Mouse (Mus musculus) MEL (cell line): Measurements from ENCODE around the gene Eid1.

ENCODE experiments used
- BHLHE40 ChIP-seq: IDR thresholded peaks from 2 replicates; pipeline ENCODE4 v1.6.1; 2012; ENCODE audit warnings: low read depth, mild to moderate bottlenecking, inconsistent platforms, low read length, improper control_type of control experiment, borderline replicate concordance
- CHD2 ChIP-seq: IDR thresholded peaks from 2 replicates; pipeline ENCODE4 v1.6.1; 2011; ENCODE audit warnings: low read length, improper control_type of control experiment
- CTCF ChIP-seq, 3 experiments: IDR thresholded peaks in 2 of 3; conservative IDR thresholded peaks in 1 of 3; 2 replicates each; pipeline ENCODE4 v1.5.1; 2011 to 2012; ENCODE audit warnings: low read length in 3 of 3, low read depth in 2 of 3, mild to moderate bottlenecking in 2 of 3, improper control_type of control experiment in 1 of 3, inconsistent platforms in 1 of 3, mixed read lengths in 1 of 3, moderate library complexity in 1 of 3; ENCODE audit not compliant: control insufficient read depth in 1 of 3, insufficient read depth in 1 of 3, poor library complexity in 1 of 3, severe bottlenecking in 1 of 3
- E2F4 ChIP-seq: IDR thresholded peaks from 2 replicates; pipeline ENCODE4 v1.6.1; 2011; ENCODE audit warnings: low read depth, low read length, improper control_type of control experiment, borderline replicate concordance
- EP300 ChIP-seq, 2 experiments: IDR thresholded peaks; 2 replicates each; pipeline ENCODE4 v1.6.1; 2011; ENCODE audit warnings: improper control_type of control experiment in 2 of 2, low read length in 2 of 2, low read depth in 1 of 2, mild to moderate bottlenecking in 1 of 2
- GATA1 ChIP-seq: IDR thresholded peaks from 2 replicates; pipeline ENCODE4 v1.6.1; 2011; ENCODE audit warnings: low read depth, low read length, improper control_type of control experiment
- MYC ChIP-seq: IDR thresholded peaks from 2 replicates; pipeline ENCODE4 v1.6.1; 2011; ENCODE audit warnings: low read depth, mild to moderate bottlenecking, low read length, improper control_type of control experiment, moderate library complexity
- POLR2A ChIP-seq, 2 experiments: IDR thresholded peaks; 2 replicates each; pipeline ENCODE4 v1.6.1; 2011 to 2012; ENCODE audit warnings: low read length in 2 of 2, mild to moderate bottlenecking in 2 of 2, control low read depth in 1 of 2, improper control_type of control experiment in 1 of 2, low read depth in 1 of 2, moderate library complexity in 1 of 2; ENCODE audit not compliant: control insufficient read depth in 1 of 2, insufficient read depth in 1 of 2, poor library complexity in 1 of 2
- RCOR1 ChIP-seq: IDR thresholded peaks from 2 replicates; pipeline ENCODE4 v1.6.1; 2012; ENCODE audit warnings: low read depth, mild to moderate bottlenecking, inconsistent platforms, low read length, improper control_type of control experiment
- SIN3A ChIP-seq: IDR thresholded peaks from 2 replicates; pipeline ENCODE4 v1.6.1; 2012; ENCODE audit warnings: low read length, improper control_type of control experiment, inconsistent platforms
- TAL1 ChIP-seq: IDR thresholded peaks from 2 replicates; pipeline ENCODE4 v1.6.1; 2012; ENCODE audit warnings: mild to moderate bottlenecking, inconsistent platforms, low read length, moderate library complexity, mixed read lengths
- TCF12 ChIP-seq: IDR thresholded peaks from 2 replicates; pipeline ENCODE4 v1.6.1; 2014; ENCODE audit warnings: low read depth, mild to moderate bottlenecking, inconsistent platforms, low read length, improper control_type of control experiment, moderate library complexity
- UBTF ChIP-seq: IDR thresholded peaks from 2 replicates; pipeline ENCODE4 v1.6.1; 2012; ENCODE audit warnings: low read depth, mild to moderate bottlenecking, inconsistent platforms, low read length, improper control_type of control experiment, moderate library complexity, borderline replicate concordance; ENCODE audit not compliant: insufficient read depth
- USF1 ChIP-seq: IDR thresholded peaks from 2 replicates; pipeline ENCODE4 v1.6.1; 2014; ENCODE audit warnings: low read depth, mild to moderate bottlenecking, inconsistent platforms, low read length, improper control_type of control experiment, moderate library complexity

DNA sequence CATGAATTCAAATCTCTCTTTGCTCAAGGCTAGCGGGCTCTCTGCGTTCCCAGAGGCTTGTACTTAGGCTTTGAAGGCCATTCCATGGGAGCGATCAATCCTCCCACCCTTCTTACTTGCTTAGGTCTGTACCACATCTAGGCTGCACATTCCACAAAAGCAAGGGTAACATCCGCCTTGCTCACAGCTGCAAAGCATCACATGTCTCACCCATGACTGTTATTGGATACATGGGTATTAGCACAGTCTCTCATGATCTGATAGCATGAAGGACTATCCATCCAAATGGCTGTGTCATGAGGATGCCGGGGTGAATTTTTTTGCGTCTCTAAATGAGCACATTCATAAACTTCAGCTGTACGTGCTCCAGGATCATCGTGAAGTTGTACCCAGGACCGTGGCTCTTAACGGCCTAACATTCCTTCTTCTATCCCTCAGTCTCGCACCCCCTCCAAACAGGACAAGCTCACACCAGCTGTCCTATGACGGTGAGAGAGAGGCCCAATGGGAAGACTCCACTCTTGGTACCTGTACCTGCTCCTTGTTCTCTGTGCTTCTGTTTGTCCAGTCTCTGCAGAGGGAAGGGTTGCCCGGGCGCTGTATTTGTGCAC, 22.0 kb upstream of the Eid1 start:
- TF ChIP-seq E2F4 (no peak), SIN3A (no peak), CTCF (IDR thresholded peaks at IDR 0.05 in 2 of 3, conservative IDR thresholded peaks at IDR 0.05 in 1 of 3; ENCODE audit: control insufficient read depth in 1 of 3, insufficient read depth in 1 of 3, low read depth in 2 of 3, low read length in 3 of 3, poor library complexity in 1 of 3, severe bottlenecking in 1 of 3) (no peak), POLR2A (IDR thresholded peaks at IDR 0.05; ENCODE audit: control insufficient read depth in 1 of 2, insufficient read depth in 1 of 2, low read depth in 1 of 2, low read length in 2 of 2, poor library complexity in 1 of 2) (no peak), BHLHE40 (no peak), UBTF (no peak), MYC (no peak), TAL1 (no peak), GATA1 (no peak), TCF12 (no peak), USF1 (no peak), RCOR1 (no peak), EP300 (IDR thresholded peaks at IDR 0.05; ENCODE audit: low read depth in 1 of 2, low read length in 2 of 2) (no peak), CHD2 (no peak)
